Mouse (Mus musculus): ENCODE measurements around the gene Mab21l1. TPM values are rescaled to one million over a fixed set of nuclear protein-coding genes. Genes with fewer than 3 reads are reported as not detected.

Mab21l1 gene
- polyA plus RNA-seq, 1 experiment from 2014 or later: 160 TPM

DNA sequence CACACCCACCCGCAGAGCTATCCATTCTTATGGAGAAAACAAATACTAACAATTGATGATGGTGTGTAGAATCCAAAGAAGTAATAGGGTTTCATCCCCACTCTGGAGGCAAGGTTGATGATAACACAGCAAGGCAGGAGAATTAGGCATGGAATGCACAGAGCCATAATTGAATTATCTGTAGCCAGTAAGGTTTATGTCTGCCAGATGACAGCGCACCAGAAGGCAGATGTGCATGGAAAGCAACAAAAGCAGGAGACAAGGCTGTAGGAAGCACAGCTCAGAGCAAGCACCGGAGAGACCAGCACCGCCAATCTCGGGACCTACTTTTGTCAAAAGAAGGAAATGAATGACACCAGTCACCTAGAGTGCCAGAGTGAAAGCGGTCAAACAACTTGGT lies 28.4 kb upstream of the Mab21l1 start:
- 82% methylated on average over 6 of the region's 6 CpGs for WGBS
- Histone ChIP-seq H3K4me1 (ENCODE audit: control insufficient read depth, insufficient read depth, low read depth, low read length) (peaks cover 37% of the 10 kb centered on the region), H3K4me2 (ENCODE audit: low read length) (no peak overlapping the region), H3K27me3 (replicated peaks; ENCODE audit: control insufficient read depth, insufficient read depth, low read length) (no peaks in the 10 kb centered on the region), H3K9me3 (ENCODE audit: control insufficient read depth, low read length) (no peaks in the 10 kb centered on the region), H3K27ac (ENCODE audit: low read depth, low read length) (peak overlapping the region; percentile 2; the same call in 1 of the 2 replicates), H3K36me3 (ENCODE audit: control insufficient read depth, insufficient read depth, low read length) (no peaks in the 10 kb centered on the region), H3K9ac (ENCODE audit: low read depth, low read length) (no peak overlapping the region), H3K4me3 (ENCODE audit: low read length) (no peak overlapping the region)
- ATAC-seq: no peak

- Histone ChIP-seq H3K4me2 (ENCODE audit: low read length) (no peak overlapping the region), H3K4me1 (ENCODE audit: control insufficient read depth, insufficient read depth, low read depth, low read length) (peaks cover 37% of the 10 kb centered on the region), H3K4me3 (ENCODE audit: low read length) (no peak overlapping the region), H3K36me3 (ENCODE audit: control insufficient read depth, insufficient read depth, low read length) (no peaks in the 10 kb centered on the region), H3K9me3 (ENCODE audit: control insufficient read depth, low read length) (no peaks in the 10 kb centered on the region), H3K9ac (ENCODE audit: low read depth, low read length) (no peak overlapping the region), H3K27ac (ENCODE audit: low read depth, low read length) (peak overlapping the region; percentile 65), H3K27me3 (replicated peaks; ENCODE audit: control insufficient read depth, insufficient read depth, low read length) (no peaks in the 10 kb centered on the region)
- no peak for ATAC-seq
- WGBS: 48% methylated on average over 6 of the region's 6 CpGs
Observed at GRCm38 (mm10) chr3:55754981-55755608, 27.2 kb upstream of the Mab21l1 start.

DNA sequence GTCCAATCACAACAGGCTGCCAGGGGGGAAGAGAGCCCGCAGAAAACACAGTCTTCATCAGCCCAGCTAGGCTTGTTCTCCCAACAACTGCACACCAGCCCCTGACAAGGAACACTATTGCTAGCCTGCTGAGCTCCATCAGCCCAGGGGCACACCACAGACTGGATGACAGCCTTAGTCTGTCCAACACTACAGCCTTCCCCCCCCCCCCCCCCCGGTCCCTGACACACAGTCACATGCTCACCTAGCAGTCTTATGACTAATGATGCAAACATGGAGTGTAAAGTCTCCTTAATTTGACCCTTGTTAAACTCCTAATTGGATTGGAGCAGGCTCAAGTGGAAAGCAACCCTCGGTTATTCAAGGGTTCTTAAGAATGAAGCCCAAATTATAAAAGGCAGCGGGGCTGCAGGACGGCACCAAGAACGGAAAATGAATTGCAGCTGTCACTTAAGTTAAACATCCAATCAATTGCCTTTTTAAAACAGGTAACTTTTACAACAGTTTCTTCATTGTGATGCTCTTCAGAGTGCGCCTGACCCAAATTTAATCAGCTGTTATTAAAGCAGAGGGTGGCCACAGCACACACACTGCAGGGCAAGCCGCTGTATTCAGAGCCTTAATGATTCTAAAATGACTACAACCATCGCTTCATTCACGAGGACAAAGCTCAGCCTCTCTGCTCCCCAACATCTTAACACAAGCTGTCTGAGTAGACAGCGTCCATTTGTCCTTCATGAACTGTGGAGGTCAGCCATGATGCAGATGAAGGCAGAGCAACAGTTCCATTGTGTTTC lies 26.3 kb upstream of the Mab21l1 start:
- no peak overlapping the region; the same call in 1 of the 2 replicates for H3K9ac ChIP-seq (ENCODE audit: low read depth, low read length)
- no peaks in the 10 kb centered on the region for H3K36me3 ChIP-seq (ENCODE audit: control insufficient read depth, insufficient read depth, low read length)
- no peaks in the 10 kb centered on the region for H3K9me3 ChIP-seq (ENCODE audit: control insufficient read depth, low read length)
- H3K4me1 ChIP-seq (ENCODE audit: control insufficient read depth, insufficient read depth, low read depth, low read length): peaks cover 29% of the 10 kb centered on the region
- H3K4me3 ChIP-seq (ENCODE audit: low read length): no peak overlapping the region
- 11% methylated on average over 10 of the region's 11 CpGs for WGBS
- no peaks in the 10 kb centered on the region for H3K27me3 ChIP-seq (replicated peaks; ENCODE audit: control insufficient read depth, insufficient read depth, low read length)
- peak overlapping the region; percentile 14 for H3K27ac ChIP-seq (ENCODE audit: low read depth, low read length)
- H3K4me2 ChIP-seq (ENCODE audit: low read length): no peak overlapping the region; the same call in 1 of the 2 replicates
- peak; percentile 56 for ATAC-seq

DNA sequence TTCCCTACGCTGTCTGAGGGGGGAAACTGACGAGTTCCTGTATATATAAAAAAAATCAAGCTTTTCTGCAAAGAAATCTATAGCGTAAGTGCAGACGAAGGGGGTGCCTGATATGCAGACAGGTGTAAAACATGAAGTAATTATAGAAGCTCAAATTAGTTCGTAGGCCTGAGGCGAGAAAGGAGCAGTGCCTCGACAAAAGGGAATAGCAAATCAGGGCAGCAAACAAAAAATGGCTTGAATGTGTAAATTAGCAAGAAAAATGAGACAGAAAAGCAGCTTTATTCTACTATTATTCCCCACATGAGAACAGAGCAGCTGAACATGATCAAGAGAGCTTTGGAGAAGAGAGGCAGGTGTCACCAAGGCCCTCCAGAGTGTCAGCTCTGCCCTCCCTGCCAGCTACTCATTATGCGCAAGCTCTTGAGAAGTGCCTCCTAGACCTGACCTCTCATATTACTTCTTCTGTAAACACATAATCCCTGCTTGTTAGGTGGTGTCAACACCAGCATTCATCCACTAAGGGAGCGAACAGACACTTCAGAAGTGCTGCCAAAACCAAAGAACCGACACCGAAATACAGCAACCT lies 25.6 kb upstream of the Mab21l1 start:
- H3K27ac ChIP-seq (ENCODE audit: low read depth, low read length): peak overlapping the region; percentile 14
- H3K36me3 ChIP-seq (ENCODE audit: control insufficient read depth, insufficient read depth, low read length): no peaks in the 10 kb centered on the region
- H3K27me3 ChIP-seq (replicated peaks; ENCODE audit: control insufficient read depth, insufficient read depth, low read length): no peaks in the 10 kb centered on the region
- no peaks in the 10 kb centered on the region for H3K9me3 ChIP-seq (ENCODE audit: control insufficient read depth, low read length)
- no peak overlapping the region for H3K9ac ChIP-seq (ENCODE audit: low read depth, low read length)
- WGBS: 34% methylated on average over 11 of the region's 11 CpGs
- peak; percentile 34 for ATAC-seq
- H3K4me2 ChIP-seq (ENCODE audit: low read length): no peak overlapping the region
- H3K4me3 ChIP-seq (ENCODE audit: low read length): no peak overlapping the region
- peaks cover 23% of the 10 kb centered on the region for H3K4me1 ChIP-seq (ENCODE audit: control insufficient read depth, insufficient read depth, low read depth, low read length)

DNA sequence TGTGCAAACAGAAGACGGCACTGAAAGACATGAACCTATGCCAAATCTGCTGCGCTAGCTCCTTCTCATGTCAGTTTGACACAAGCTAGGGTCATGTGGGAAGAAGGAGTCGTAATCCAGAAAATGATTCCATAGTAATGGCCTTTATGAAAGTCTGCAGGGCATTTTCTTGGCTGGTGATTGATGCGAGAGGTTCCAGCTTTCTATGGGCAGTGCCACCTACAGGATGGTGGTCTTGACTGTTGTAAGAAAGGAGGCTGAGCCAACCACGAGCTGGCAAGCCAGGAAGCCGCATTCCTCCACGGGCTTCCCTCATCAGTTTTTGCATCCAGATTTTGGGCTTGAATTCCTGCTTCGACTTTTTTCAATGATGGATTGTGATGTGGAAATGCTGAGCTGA lies 24.0 kb upstream of the Mab21l1 start:
- Histone ChIP-seq H3K4me1 (ENCODE audit: control insufficient read depth, insufficient read depth, low read depth, low read length) (peaks cover 23% of the 10 kb centered on the region), H3K36me3 (ENCODE audit: control insufficient read depth, insufficient read depth, low read length) (no peaks in the 10 kb centered on the region), H3K4me2 (ENCODE audit: low read length) (no peak overlapping the region), H3K4me3 (ENCODE audit: low read length) (no peak overlapping the region), H3K27ac (ENCODE audit: low read depth, low read length) (peak overlapping the region; percentile 59; the same call in 1 of the 2 replicates), H3K27me3 (replicated peaks; ENCODE audit: control insufficient read depth, insufficient read depth, low read length) (no peaks in the 10 kb centered on the region), H3K9ac (ENCODE audit: low read depth, low read length) (no peak overlapping the region), H3K9me3 (ENCODE audit: control insufficient read depth, low read length) (no peaks in the 10 kb centered on the region)
- peak; percentile 40; the same call in 1 of the 2 replicates for ATAC-seq
- WGBS: 37% methylated on average over 8 of the region's 8 CpGs

DNA sequence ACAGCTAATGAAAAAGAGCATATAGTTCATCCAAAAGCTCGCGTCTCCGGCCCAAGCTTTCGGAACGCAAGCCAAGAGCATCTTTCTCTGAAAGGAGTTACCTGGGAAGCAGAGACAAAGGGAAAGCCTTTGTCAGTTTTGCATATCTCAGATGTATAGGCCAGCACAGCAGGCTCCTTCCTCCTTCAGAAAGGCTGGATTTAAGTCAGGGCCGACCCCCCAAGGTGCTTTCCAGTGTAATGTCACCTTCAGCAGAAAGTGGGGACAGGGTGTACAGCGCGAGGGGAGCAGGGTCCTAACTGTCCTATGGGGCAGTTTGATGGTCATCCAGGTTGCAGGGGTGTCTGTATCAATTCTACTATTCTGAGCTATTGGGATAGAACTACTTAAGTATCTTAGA lies 18.7 kb upstream of the Mab21l1 start:
- Histone ChIP-seq H3K9ac (ENCODE audit: low read depth, low read length) (peak overlapping the region; percentile 6; the same call in 1 of the 2 replicates), H3K36me3 (ENCODE audit: control insufficient read depth, insufficient read depth, low read length) (no peaks in the 10 kb centered on the region), H3K4me1 (ENCODE audit: control insufficient read depth, insufficient read depth, low read depth, low read length) (no peaks in the 10 kb centered on the region), H3K4me2 (ENCODE audit: low read length) (no peak overlapping the region), H3K4me3 (ENCODE audit: low read length) (no peak overlapping the region), H3K27ac (ENCODE audit: low read depth, low read length) (0 out of 2 replicates have a peak overlapping the region, but pooled peaks have one; percentile 29), H3K9me3 (ENCODE audit: control insufficient read depth, low read length) (no peaks in the 10 kb centered on the region), H3K27me3 (replicated peaks; ENCODE audit: control insufficient read depth, insufficient read depth, low read length) (no peaks in the 10 kb centered on the region)
- ATAC-seq: no peak
- WGBS: 35% methylated on average over 8 of the region's 8 CpGs

DNA sequence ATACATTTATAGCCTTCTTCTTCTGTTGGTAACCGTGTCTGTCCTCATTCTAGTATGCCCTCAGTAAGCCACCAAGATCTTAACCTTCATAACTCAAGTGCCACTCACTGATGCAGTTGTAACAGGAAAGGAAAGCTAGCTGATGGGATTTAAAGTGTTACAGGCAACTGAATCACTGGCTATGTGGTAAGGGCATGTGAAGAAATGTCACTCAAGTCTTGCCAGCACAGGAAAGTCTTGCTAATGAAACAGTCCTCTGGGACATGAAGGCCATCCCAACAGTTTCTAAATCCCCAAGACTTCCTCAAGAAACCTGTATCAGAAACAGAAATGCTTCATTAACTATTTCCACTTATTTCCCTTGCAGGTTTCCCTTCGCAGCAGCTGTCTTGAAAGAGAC lies 13.7 kb upstream of the Mab21l1 start:
- H3K9me3 ChIP-seq (ENCODE audit: control insufficient read depth, low read length): no peaks in the 10 kb centered on the region
- H3K27me3 ChIP-seq (replicated peaks; ENCODE audit: control insufficient read depth, insufficient read depth, low read length): no peaks in the 10 kb centered on the region
- no peak overlapping the region for H3K27ac ChIP-seq (ENCODE audit: low read depth, low read length)
- WGBS: 82% methylated on average over 2 of the region's 2 CpGs
- H3K4me1 ChIP-seq (ENCODE audit: control insufficient read depth, insufficient read depth, low read depth, low read length): no peaks in the 10 kb centered on the region
- ATAC-seq: no peak
- no peak overlapping the region for H3K4me2 ChIP-seq (ENCODE audit: low read length)
- H3K9ac ChIP-seq (ENCODE audit: low read depth, low read length): no peak overlapping the region
- H3K36me3 ChIP-seq (ENCODE audit: control insufficient read depth, insufficient read depth, low read length): no peaks in the 10 kb centered on the region
- no peak overlapping the region for H3K4me3 ChIP-seq (ENCODE audit: low read length)

- ATAC-seq: no peak
- Histone ChIP-seq H3K4me2 (ENCODE audit: low read length) (no peak overlapping the region), H3K36me3 (ENCODE audit: control insufficient read depth, insufficient read depth, low read length) (no peaks in the 10 kb centered on the region), H3K27ac (ENCODE audit: low read depth, low read length) (no peak overlapping the region), H3K9ac (ENCODE audit: low read depth, low read length) (no peak overlapping the region), H3K9me3 (ENCODE audit: control insufficient read depth, low read length) (no peaks in the 10 kb centered on the region), H3K27me3 (replicated peaks; ENCODE audit: control insufficient read depth, insufficient read depth, low read length) (no peaks in the 10 kb centered on the region), H3K4me3 (ENCODE audit: low read length) (no peak overlapping the region), H3K4me1 (ENCODE audit: control insufficient read depth, insufficient read depth, low read depth, low read length) (peaks cover 6% of the 10 kb centered on the region)
- 44% methylated on average over 2 of the region's 2 CpGs for WGBS
Observed at GRCm38 (mm10) chr3:55769308-55769707, 13.0 kb upstream of the Mab21l1 start.

DNA sequence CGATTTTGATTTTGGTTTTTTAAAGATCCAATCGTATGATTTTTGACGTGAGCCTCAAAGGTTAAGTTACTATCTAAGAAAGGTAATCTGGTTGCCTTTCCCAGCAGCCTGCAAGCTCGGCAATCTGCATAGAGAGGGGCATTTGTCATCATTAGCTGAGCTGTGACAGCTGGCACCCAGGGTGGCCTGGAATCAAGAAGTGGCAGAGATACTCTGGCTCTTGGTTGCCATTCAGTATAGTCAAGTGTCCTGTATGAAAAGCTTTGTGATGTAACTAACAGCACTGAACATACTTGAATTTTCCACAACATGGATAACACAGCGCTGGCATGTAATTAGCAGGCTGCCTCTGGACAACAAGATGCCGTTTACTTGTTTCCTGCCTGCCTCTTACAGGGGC lies 8.1 kb upstream of the Mab21l1 start:
- Histone ChIP-seq H3K4me3 (ENCODE audit: low read length) (no peak overlapping the region), H3K27ac (ENCODE audit: low read depth, low read length) (peak overlapping the region; percentile 66; the same call in 1 of the 2 replicates), H3K9me3 (ENCODE audit: control insufficient read depth, low read length) (no peaks in the 10 kb centered on the region), H3K4me1 (ENCODE audit: control insufficient read depth, insufficient read depth, low read depth, low read length) (peaks cover 8% of the 10 kb centered on the region), H3K9ac (ENCODE audit: low read depth, low read length) (no peak overlapping the region), H3K36me3 (ENCODE audit: control insufficient read depth, insufficient read depth, low read length) (no peaks in the 10 kb centered on the region), H3K4me2 (ENCODE audit: low read length) (no peak overlapping the region), H3K27me3 (replicated peaks; ENCODE audit: control insufficient read depth, insufficient read depth, low read length) (no peaks in the 10 kb centered on the region)
- 32% methylated on average over 6 of the region's 6 CpGs for WGBS
- peak; percentile 72; the same call in 1 of the 2 replicates for ATAC-seq
